Mouse (Mus musculus): ENCODE results near the gene Slc39a11.

DNA sequence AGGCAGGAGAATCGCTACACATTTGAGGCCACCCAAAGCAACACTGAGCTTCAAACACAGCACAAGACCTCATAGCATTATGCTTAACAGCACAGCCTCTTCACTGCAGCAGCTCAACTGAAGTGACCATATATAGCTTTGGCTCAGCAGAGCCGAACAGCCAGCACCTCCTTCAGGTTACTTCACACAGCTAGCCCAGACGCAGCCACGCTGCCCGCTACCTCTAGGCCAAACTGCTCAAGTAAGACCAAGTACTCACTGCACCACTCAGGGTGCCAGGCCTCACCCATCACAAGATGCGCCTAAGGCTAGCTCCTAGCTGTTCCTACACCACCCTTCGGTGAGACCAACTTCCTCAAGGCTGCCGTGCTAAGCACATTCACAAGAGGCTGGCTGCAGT lies 28.5 kb upstream of the Slc39a11 start:
- TF ChIP-seq POLR2A (IDR thresholded peaks at IDR 0.05; ENCODE audit: low read depth, low read length) (no peak), CTCF (IDR thresholded peaks at IDR 0.05; ENCODE audit: extremely low read depth, insufficient read length, insufficient replicate concordance, low read depth, low read length) (no peak)

Measured in small intestine, adult 2 months (tissue).